ENCODE assay signal across 13 mouse cellular contexts in the genomic region with DNA sequence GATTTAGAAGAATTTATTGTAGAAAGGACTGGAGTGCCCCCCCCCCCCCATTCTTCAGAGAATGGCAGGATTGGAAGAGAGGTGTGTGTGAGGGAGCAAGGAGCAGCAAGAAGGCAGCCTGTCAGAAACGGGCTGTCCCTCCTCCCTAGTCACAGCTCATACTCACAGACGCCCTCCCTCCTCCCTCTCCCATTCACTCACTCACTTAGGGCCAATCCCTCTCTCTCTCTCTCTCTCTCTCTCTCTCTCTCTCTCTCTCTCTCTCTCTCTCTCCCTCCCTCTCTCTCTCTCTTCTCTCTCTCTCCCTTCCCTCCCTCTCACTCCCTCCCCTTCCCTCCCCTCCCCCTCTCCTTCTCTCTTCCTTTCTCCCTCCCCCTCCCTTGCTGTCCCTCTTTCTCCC. TPM values are rescaled to one million over a fixed set of nuclear protein-coding genes. Genes with fewer than 3 reads are reported as not detected.
DNase-seq lines count a peak whose midpoint lies in the region; ATAC-seq lines count a peak whose summit lies in the region.
"Had no signal": no experiment of that assay in that cellular context is flagged by ENCODE, and none has a peak within 500 bp of the region (broad histone marks: within the 10 kb centered on the region; RNA-seq: fewer than 3 reads in every experiment).

No protein-coding gene starts in this region.

- ATAC-seq in heart, embryonic 16.5 days (replicated peaks; ENCODE audit: extremely low read depth, insufficient read depth, low FRiP score), result no peak
- ATAC-seq in embryonic facial prominence, embryonic 14.5 days (ENCODE audit: low read depth), result no peak
- ATAC-seq: lung, postnatal 0 days; midbrain, embryonic 15.5 days had no signal

- peak overlapping the region; percentile 65; the same call in 1 of the 2 replicates for H3K4me3 ChIP-seq in heart, embryonic 16.5 days (ENCODE audit: low read length)
- peak overlapping the region; percentile 4; the same call in 1 of the 2 replicates for H3K4me3 ChIP-seq in embryonic facial prominence, embryonic 14.5 days (ENCODE audit: low read depth, low read length)

- H3K4me1 ChIP-seq in heart, embryonic 16.5 days (ENCODE audit: control insufficient read depth, insufficient read depth, low read length), result peaks cover 12% of the 10 kb centered on the region
- 0 out of 2 replicates have a peak, but pooled peaks cover 3% of the 10 kb centered on the region for H3K4me1 ChIP-seq in embryonic facial prominence, embryonic 14.5 days (ENCODE audit: control insufficient read depth, insufficient read depth, low read length)

- H3K36me3 ChIP-seq in heart, embryonic 16.5 days (ENCODE audit: control insufficient read depth, insufficient read depth), result no peaks in the 10 kb centered on the region
- no peaks in the 10 kb centered on the region for H3K36me3 ChIP-seq in embryonic facial prominence, embryonic 14.5 days (ENCODE audit: control insufficient read depth, insufficient read depth, low read length)
- H3K36me3 ChIP-seq: midbrain, embryonic 15.5 days had no signal

- H3K9ac ChIP-seq in heart, embryonic 16.5 days (ENCODE audit: low read length), result no peak overlapping the region
- 0 out of 2 replicates have a peak overlapping the region, but pooled peaks have one; percentile 74 for H3K9ac ChIP-seq in embryonic facial prominence, embryonic 14.5 days (ENCODE audit: low read depth, low read length)
- H3K9ac ChIP-seq: midbrain, embryonic 15.5 days had no signal

- 0% methylated on average over 1 of the region's 2 CpGs for WGBS in heart, embryonic 16.5 days
- no CpG with 5 or more reads among the region's 2 CpGs for WGBS in embryonic facial prominence, embryonic 14.5 days

- peak overlapping the region; percentile 82; the same call in 1 of the 2 replicates for H3K4me2 ChIP-seq in heart, embryonic 16.5 days (ENCODE audit: low read depth, low read length)
- H3K4me2 ChIP-seq in embryonic facial prominence, embryonic 14.5 days (ENCODE audit: low read depth, low read length), result peak overlapping the region; percentile 82; the same call in 1 of the 2 replicates

- no peak for DNase-seq in heart, adult 9 months (ENCODE audit: low spot score in 2 of 2)
- DNase-seq in 3134 (ENCODE audit: extremely low read depth, insufficient read length, low spot score) (peak; percentile 48), 3T3-L1 (ENCODE audit: low read depth, low spot score) (peak; percentile 73)
- peak; percentile 54 for DNase-seq in embryonic facial prominence, embryonic 14.5 days (ENCODE audit: low spot score)
- DNase-seq in adrenal gland, adult 2 months, result no peak
- DNase-seq in kidney, adult 8-10 months, result no peak
- DNase-seq: cerebellum, adult 18-20 months; gastrocnemius, postnatal 25 days; kidney, postnatal 14 days; thymus, adult 2 months had no signal

- H3K27me3 ChIP-seq in heart, embryonic 16.5 days (ENCODE audit: control insufficient read depth, insufficient read depth, low read length), result peaks cover 4% of the 10 kb centered on the region; the same call in 1 of the 2 replicates
- no peaks in the 10 kb centered on the region for H3K27me3 ChIP-seq in embryonic facial prominence, embryonic 14.5 days (replicated peaks; ENCODE audit: control insufficient read depth, insufficient read depth, low read length)

- H3K27ac ChIP-seq in heart, embryonic 16.5 days (ENCODE audit: low read length), result no peak overlapping the region
- 0 out of 2 replicates have a peak overlapping the region, but pooled peaks have one; percentile 4 for H3K27ac ChIP-seq in embryonic facial prominence, embryonic 14.5 days (replicated peaks; ENCODE audit: low read depth, low read length)
- H3K27ac ChIP-seq: midbrain, embryonic 15.5 days had no signal

- H3K9me3 ChIP-seq in heart, embryonic 16.5 days (replicated peaks; ENCODE audit: control insufficient read depth, low read length), result no peaks in the 10 kb centered on the region
- no peaks in the 10 kb centered on the region for H3K9me3 ChIP-seq in embryonic facial prominence, embryonic 14.5 days (ENCODE audit: control insufficient read depth, low read length)
- H3K9me3 ChIP-seq: midbrain, embryonic 15.5 days had no signal

RNA-seq across cellular contexts. Expression of gene Inhba, which starts 4.9 kb away (rescaled TPM):
- 11.7 and 12.5 TPM in 2 replicates for polyA plus RNA-seq in heart, embryonic 16.5 days (2015; fragmentation: Nextera tagmentation; extraction: Ambion mirVana)
- polyA plus RNA-seq in embryonic facial prominence, embryonic 14.5 days (2014; fragmentation: Nextera tagmentation; extraction: Ambion mirVana), result 9.5 and 13.4 TPM in 2 replicates
- total RNA-seq in adrenal gland, adult 2 months (2021), result 1 to 10 TPM; 1.1 to 2.0 TPM
- polyA plus RNA-seq in adrenal gland, adult 2 months (2012; rRNA removed), result 0.16 and 0.45 TPM in 2 replicates

Comparison
In these comparisons a context has a peak if more than half of its experiments do, and no peak if none do; other contexts are left out.
1. DNase-seq: peak in 3134 (single experiment), 3T3-L1 (single experiment) and embryonic facial prominence, embryonic 14.5 days (single experiment); none in heart, adult 9 months (0 of 2), adrenal gland, adult 2 months (single experiment) and kidney, adult 8-10 months (0 of 2).